Mouse (Mus musculus): ENCODE data around the gene Scpep1.

- TF ChIP-seq EP300 (IDR thresholded peaks at IDR 0.05; ENCODE audit: insufficient read depth, low read depth, low read length) (no peak), CTCF (IDR thresholded peaks at IDR 0.05) (no peak), POLR2A (IDR thresholded peaks at IDR 0.05; ENCODE audit: insufficient read depth, low read depth, low read length) (no peak)
Measured at GRCm38 (mm10) chr11:89002068-89002467, 46.8 kb upstream of the Scpep1 start.
